Mouse (Mus musculus) B cell, adult 2 months (primary cell): ENCODE results near the gene Ccdc113.
A peak's percentile ranks its signal among the peaks of the same experiment; 100 is the strongest.
"Not testable (repeated sequence)": the region's sequence is repeated elsewhere in the genome, so short reads cannot be mapped to it uniquely, and the experiment has no call there.

Source experiments
- DNase-seq, 2 experiments: peaks; one replicate each; pipeline ENCODE4 v3.0.0; 2022

The Ccdc113 gene

GRCm38 (mm10) chr8:95542191-95542590 lies 8.3 kb downstream of the Ccdc113 start:
- no peak for DNase-seq

GRCm38 (mm10) chr8:95543065-95543464 lies 9.2 kb downstream of the Ccdc113 start:
- DNase-seq: no peak

GRCm38 (mm10) chr8:95545815-95546214 lies 11.9 kb downstream of the Ccdc113 start:
- DNase-seq: no peak

- no peak for DNase-seq
Measured at GRCm38 (mm10) chr8:95546986-95547385, 13.1 kb downstream of the Ccdc113 start.

- DNase-seq: no peak
Measured at GRCm38 (mm10) chr8:95547931-95548330, 14.0 kb downstream of the Ccdc113 start.

GRCm38 (mm10) chr8:95549871-95550829 lies 16.3 kb downstream of the Ccdc113 start:
- DNase-seq: no peak

- no peak for DNase-seq
Measured at GRCm38 (mm10) chr8:95551577-95551976, 17.7 kb downstream of the Ccdc113 start.

- DNase-seq: no peak
Measured at GRCm38 (mm10) chr8:95555963-95556362, 22.1 kb downstream of the Ccdc113 start.

- no peak for DNase-seq
Measured at GRCm38 (mm10) chr8:95566217-95566616, 32.3 kb downstream of the Ccdc113 start.

GRCm38 (mm10) chr8:95566809-95567208 lies 32.9 kb downstream of the Ccdc113 start:
- no peak for DNase-seq

- no peak for DNase-seq
Measured at GRCm38 (mm10) chr8:95573146-95573545, 39.3 kb downstream of the Ccdc113 start.

GRCm38 (mm10) chr8:95576240-95576639 lies 42.4 kb downstream of the Ccdc113 start, which contains the start of gene Prss54:
TSS of gene Prss54 (minus strand) at chr8:95576340.
- DNase-seq: no peak

GRCm38 (mm10) chr8:95587339-95587738 lies 53.5 kb downstream of the Ccdc113 start:
- no peak for DNase-seq

- no peak for DNase-seq
Measured at GRCm38 (mm10) chr8:95589282-95589681, 55.4 kb downstream of the Ccdc113 start.

GRCm38 (mm10) chr8:95590539-95590938 lies 56.7 kb downstream of the Ccdc113 start:
- no peak for DNase-seq

GRCm38 (mm10) chr8:95592131-95592780 lies 58.4 kb downstream of the Ccdc113 start:
- DNase-seq: no peak

- no peak for DNase-seq
Measured at GRCm38 (mm10) chr8:95593439-95594393, 59.8 kb downstream of the Ccdc113 start.

GRCm38 (mm10) chr8:95595131-95595530 lies 61.2 kb downstream of the Ccdc113 start:
- DNase-seq: no peak

GRCm38 (mm10) chr8:95596841-95597241 lies 63.0 kb downstream of the Ccdc113 start:
- no peak for DNase-seq

- peak; percentile 64 to 67 for DNase-seq
Measured at GRCm38 (mm10) chr8:95599861-95600260, 66.0 kb downstream of the Ccdc113 start.

- no peak for DNase-seq
Measured at GRCm38 (mm10) chr8:95601306-95601705, 67.4 kb downstream of the Ccdc113 start.

- DNase-seq: no peak
Measured at GRCm38 (mm10) chr8:95602168-95602567, 68.3 kb downstream of the Ccdc113 start.

GRCm38 (mm10) chr8:95606509-95606908 lies 72.6 kb downstream of the Ccdc113 start:
- not testable (repeated sequence) for DNase-seq
